Mouse (Mus musculus): ENCODE data around the gene Ralgapa2.

Gene Ralgapa2

GRCm38 (mm10) chr2:146511911-146512580 lies at the start of gene Ralgapa2:
Ralgapa2 (minus strand) TSS chr2:146512344.
- CTCF ChIA-PET = no interaction called here

- CTCF ChIA-PET = no interaction called here
Observed at GRCm38 (mm10) chr2:146561505-146561904, 49.4 kb upstream of the Ralgapa2 start.

GRCm38 (mm10) chr2:146560633-146561043 lies 48.5 kb upstream of the Ralgapa2 start:
- CTCF ChIA-PET = no interaction called here

- CTCF ChIA-PET = no interaction called here
Observed at GRCm38 (mm10) chr2:146556148-146556547, 44.0 kb upstream of the Ralgapa2 start.

- CTCF ChIA-PET = no interaction called here
Observed at GRCm38 (mm10) chr2:146555351-146555750, 43.2 kb upstream of the Ralgapa2 start.

GRCm38 (mm10) chr2:146553701-146554100 lies 41.6 kb upstream of the Ralgapa2 start:
- CTCF ChIA-PET = no interaction called here

DNA sequence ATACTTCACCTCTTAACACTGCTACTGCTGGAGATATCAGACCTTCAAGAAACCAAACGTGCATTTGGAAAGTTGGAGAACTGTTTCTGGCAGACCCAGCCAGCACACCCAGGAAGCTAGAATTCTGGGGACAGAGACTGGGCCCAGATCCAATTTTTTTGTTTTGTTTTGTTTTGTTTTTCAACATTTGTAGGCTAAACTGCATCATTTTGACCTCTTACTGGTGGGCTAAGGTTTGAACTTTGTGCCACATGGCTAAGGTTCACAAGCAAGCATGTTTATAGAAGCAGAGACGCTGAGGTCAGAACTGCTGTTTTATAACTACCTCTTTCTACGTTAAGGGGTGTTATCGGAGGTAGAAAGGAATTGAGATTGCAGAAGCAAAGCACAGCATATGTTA lies 39.7 kb upstream of the Ralgapa2 start:
- CTCF ChIA-PET = no interaction called here

GRCm38 (mm10) chr2:146549111-146549776 lies 37.1 kb upstream of the Ralgapa2 start:
- CTCF ChIA-PET = no interaction called here

- CTCF ChIA-PET = no interaction called here
Observed at GRCm38 (mm10) chr2:146544155-146544814, 32.1 kb upstream of the Ralgapa2 start.

- CTCF ChIA-PET = no interaction called here
Observed at GRCm38 (mm10) chr2:146533118-146533949, 21.2 kb upstream of the Ralgapa2 start.

- CTCF ChIA-PET = no interaction called here
Observed at GRCm38 (mm10) chr2:146532493-146532892, 20.3 kb upstream of the Ralgapa2 start.

- CTCF ChIA-PET = no interaction called here
Observed at GRCm38 (mm10) chr2:146525483-146525882, 13.3 kb upstream of the Ralgapa2 start.

- CTCF ChIA-PET = no interaction called here
Observed at GRCm38 (mm10) chr2:146524685-146525415, 12.7 kb upstream of the Ralgapa2 start.

DNA sequence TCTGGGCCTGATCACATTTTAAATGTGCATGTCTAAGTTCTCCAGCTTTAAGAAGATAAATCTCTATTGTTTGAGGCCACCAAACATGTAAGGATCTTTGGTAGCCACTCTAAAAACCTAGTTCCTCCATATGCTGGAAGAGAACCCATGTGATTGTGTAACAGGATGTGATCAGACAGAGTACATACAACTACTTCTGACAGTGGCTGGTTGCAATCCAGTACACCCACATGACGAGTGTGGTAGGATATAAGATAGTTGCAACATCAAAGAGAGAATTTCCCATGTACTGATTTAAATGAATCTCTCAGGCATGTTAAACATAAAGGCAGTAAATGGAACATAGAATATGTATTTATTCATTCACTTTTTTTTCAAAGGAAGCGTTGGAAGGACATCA lies 4.8 kb upstream of the Ralgapa2 start:
- CTCF ChIA-PET = no interaction called here

- CTCF ChIA-PET = no interaction called here
Observed at GRCm38 (mm10) chr2:146515081-146515480, 2.9 kb upstream of the Ralgapa2 start.

- CTCF ChIA-PET = no interaction called here
Observed at GRCm38 (mm10) chr2:146512581-146512920, 407 bp upstream of the Ralgapa2 start.

- CTCF ChIA-PET = no interaction called here
Observed at GRCm38 (mm10) chr2:146511401-146511865, 711 bp downstream of the Ralgapa2 start.

GRCm38 (mm10) chr2:146510780-146511179 lies 1.4 kb downstream of the Ralgapa2 start:
- CTCF ChIA-PET = no interaction called here

GRCm38 (mm10) chr2:146502578-146503311 lies 9.4 kb downstream of the Ralgapa2 start:
- CTCF ChIA-PET = interaction anchor here (0.6 kb wide), 1 partner anchor 313 kb away, joined by 3 read pairs; no protein-coding TSS in a partner anchor

DNA sequence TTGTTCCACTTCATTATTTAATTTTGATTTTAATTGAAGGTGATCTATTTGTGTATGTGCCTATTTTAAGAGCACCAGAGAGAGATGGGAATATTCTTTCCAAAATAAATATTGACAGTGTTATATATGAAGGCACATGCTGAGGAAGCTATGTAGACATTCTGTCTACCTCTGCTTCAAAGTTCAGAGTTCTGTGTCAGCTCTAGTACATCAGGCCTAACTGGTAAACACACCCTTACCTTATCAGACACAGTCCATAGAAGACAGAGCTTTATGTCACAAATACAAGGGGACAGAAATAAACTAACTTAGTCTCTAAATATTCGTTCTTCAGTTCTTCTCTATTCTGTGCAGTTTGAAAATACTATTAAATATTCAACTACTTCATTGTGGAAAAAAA lies 12.1 kb downstream of the Ralgapa2 start:
- CTCF ChIA-PET = no interaction called here

DNA sequence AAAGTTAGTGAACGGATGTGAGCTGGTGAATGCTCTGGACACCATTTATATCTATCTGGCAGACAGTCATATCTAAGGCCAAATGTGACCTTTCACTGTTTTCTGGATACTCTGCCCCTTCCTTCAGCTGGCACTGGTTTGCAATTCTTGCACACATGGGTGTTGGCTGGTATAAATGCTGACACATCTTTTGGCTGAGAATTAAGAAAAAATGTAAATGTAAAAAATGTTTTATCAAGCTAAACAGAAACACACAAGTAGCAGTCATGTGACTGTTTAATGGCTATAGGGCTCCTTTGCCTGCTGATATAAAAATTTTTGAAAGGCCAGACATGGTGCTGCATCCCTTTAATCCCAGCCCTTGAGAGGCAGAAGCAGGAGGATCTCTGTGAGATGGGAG lies 13.0 kb downstream of the Ralgapa2 start:
- CTCF ChIA-PET = no interaction called here
